Mouse (Mus musculus): ENCODE measurements around the gene Tiprl. TPM values are rescaled to one million over a fixed set of nuclear protein-coding genes. Genes with fewer than 3 reads are reported as not detected.
A peak's percentile ranks its signal among the peaks of the same experiment; 100 is the strongest.

Tiprl gene
- polyA plus RNA-seq, 1 experiment from 2014 or later: 111 TPM

GRCm38 (mm10) chr1:165252027-165252671, 15.4 kb upstream of the Tiprl start:
- Histone ChIP-seq H3K9ac (ENCODE audit: low read depth, low read length) (no peak overlapping the region), H3K4me2 (replicated peaks; ENCODE audit: low read depth, low read length) (no peak overlapping the region), H3K9me3 (ENCODE audit: control insufficient read depth, low read length) (no peaks in the 10 kb centered on the region), H3K4me3 (ENCODE audit: low read depth, low read length) (no peak overlapping the region), H3K27me3 (ENCODE audit: control insufficient read depth, insufficient read depth, low read length) (no peaks in the 10 kb centered on the region), H3K27ac (ENCODE audit: low read depth, low read length) (no peak overlapping the region), H3K36me3 (ENCODE audit: control insufficient read depth, insufficient read depth, low read length) (no peaks in the 10 kb centered on the region), H3K4me1 (replicated peaks; ENCODE audit: control insufficient read depth, insufficient read depth, low read length) (no peaks in the 10 kb centered on the region)
- no peak for ATAC-seq (ENCODE audit: low FRiP score)
- peak; percentile 83 for DNase-seq (ENCODE audit: low spot score)
- 53% methylated on average over 11 of the region's 11 CpGs for WGBS

DNA sequence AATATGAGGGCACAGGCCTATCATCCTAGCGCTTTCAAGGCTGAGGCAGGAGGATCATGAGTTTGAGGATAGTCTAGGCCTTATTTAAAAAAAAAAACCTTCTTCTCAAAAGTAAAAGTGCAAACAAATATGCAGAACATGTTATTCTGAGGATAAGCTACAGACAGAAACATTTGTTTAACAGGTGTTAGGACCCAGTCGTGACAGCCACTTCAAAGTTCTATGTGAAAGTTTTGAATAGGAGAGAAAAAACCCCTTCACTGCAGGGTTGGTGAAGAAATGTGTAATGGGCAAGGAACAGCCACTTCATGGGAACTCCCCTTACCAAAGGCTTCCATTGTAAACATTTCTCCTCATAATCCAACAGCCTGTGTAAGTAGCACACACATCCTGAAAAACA, 13.8 kb upstream of the Tiprl start:
- H3K4me3 ChIP-seq (ENCODE audit: low read depth, low read length): no peak overlapping the region
- H3K27ac ChIP-seq (ENCODE audit: low read depth, low read length): no peak overlapping the region
- no peaks in the 10 kb centered on the region for H3K9me3 ChIP-seq (ENCODE audit: control insufficient read depth, low read length)
- no peak overlapping the region for H3K9ac ChIP-seq (ENCODE audit: low read depth, low read length)
- DNase-seq (ENCODE audit: low spot score): no peak
- H3K36me3 ChIP-seq (ENCODE audit: control insufficient read depth, insufficient read depth, low read length): no peaks in the 10 kb centered on the region
- no peak for ATAC-seq (ENCODE audit: low FRiP score)
- no peak overlapping the region for H3K4me2 ChIP-seq (replicated peaks; ENCODE audit: low read depth, low read length)
- WGBS: 82% methylated on average over 2 of the region's 2 CpGs
- H3K27me3 ChIP-seq (ENCODE audit: control insufficient read depth, insufficient read depth, low read length): no peaks in the 10 kb centered on the region
- no peaks in the 10 kb centered on the region for H3K4me1 ChIP-seq (replicated peaks; ENCODE audit: control insufficient read depth, insufficient read depth, low read length)

DNA sequence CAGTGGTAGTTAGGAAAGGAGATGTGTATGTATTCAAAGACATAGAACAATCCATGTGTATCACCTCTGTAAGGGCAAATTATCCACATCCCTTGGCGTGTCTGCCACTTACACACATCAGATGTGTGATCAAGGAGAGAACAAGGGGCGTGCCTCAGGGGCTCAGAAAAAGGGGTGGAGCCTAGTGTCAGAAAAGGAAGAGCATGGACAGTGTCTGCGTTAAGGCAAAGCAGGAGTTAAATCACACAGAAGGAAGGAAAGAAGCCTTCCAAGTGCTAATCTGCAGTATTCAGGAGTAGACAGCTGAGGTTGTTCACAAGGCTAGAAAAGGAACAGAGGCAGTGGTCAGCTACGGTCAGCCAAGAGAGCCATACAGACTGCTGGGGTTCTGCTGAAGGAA, 12.0 kb upstream of the Tiprl start:
- H3K36me3 ChIP-seq (ENCODE audit: control insufficient read depth, insufficient read depth, low read length): no peaks in the 10 kb centered on the region
- DNase-seq (ENCODE audit: low spot score): no peak

GRCm38 (mm10) chr1:165247788-165248187, 11.0 kb upstream of the Tiprl start:
- H3K36me3 ChIP-seq (ENCODE audit: control insufficient read depth, insufficient read depth, low read length): no peaks in the 10 kb centered on the region
- WGBS: 91% methylated on average over 3 of the region's 3 CpGs
- no peak overlapping the region for H3K27ac ChIP-seq (ENCODE audit: low read depth, low read length)
- H3K4me3 ChIP-seq (ENCODE audit: low read depth, low read length): no peak overlapping the region
- no peak for ATAC-seq (ENCODE audit: low FRiP score)
- no peaks in the 10 kb centered on the region for H3K27me3 ChIP-seq (ENCODE audit: control insufficient read depth, insufficient read depth, low read length)
- no peak for DNase-seq (ENCODE audit: low spot score)
- H3K4me2 ChIP-seq (replicated peaks; ENCODE audit: low read depth, low read length): no peak overlapping the region
- no peaks in the 10 kb centered on the region for H3K4me1 ChIP-seq (replicated peaks; ENCODE audit: control insufficient read depth, insufficient read depth, low read length)
- H3K9me3 ChIP-seq (ENCODE audit: control insufficient read depth, low read length): no peaks in the 10 kb centered on the region
- H3K9ac ChIP-seq (ENCODE audit: low read depth, low read length): no peak overlapping the region

More for the DNA sequence above, 12.0 kb upstream of the Tiprl start:
- Histone ChIP-seq H3K4me1 (replicated peaks; ENCODE audit: control insufficient read depth, insufficient read depth, low read length) (no peaks in the 10 kb centered on the region), H3K27ac (ENCODE audit: low read depth, low read length) (no peak overlapping the region), H3K4me3 (ENCODE audit: low read depth, low read length) (no peak overlapping the region), H3K9me3 (ENCODE audit: control insufficient read depth, low read length) (no peaks in the 10 kb centered on the region), H3K4me2 (replicated peaks; ENCODE audit: low read depth, low read length) (no peak overlapping the region), H3K9ac (ENCODE audit: low read depth, low read length) (no peak overlapping the region), H3K27me3 (ENCODE audit: control insufficient read depth, insufficient read depth, low read length) (no peaks in the 10 kb centered on the region)
- no peak for ATAC-seq (ENCODE audit: low FRiP score)
- WGBS: 72% methylated on average over 4 of the region's 4 CpGs

- 87% methylated on average over 5 of the region's 5 CpGs for WGBS
- Histone ChIP-seq H3K4me1 (replicated peaks; ENCODE audit: control insufficient read depth, insufficient read depth, low read length) (no peaks in the 10 kb centered on the region), H3K9me3 (ENCODE audit: control insufficient read depth, low read length) (no peaks in the 10 kb centered on the region), H3K27me3 (ENCODE audit: control insufficient read depth, insufficient read depth, low read length) (no peaks in the 10 kb centered on the region), H3K9ac (ENCODE audit: low read depth, low read length) (no peak overlapping the region), H3K4me2 (replicated peaks; ENCODE audit: low read depth, low read length) (no peak overlapping the region), H3K36me3 (ENCODE audit: control insufficient read depth, insufficient read depth, low read length) (no peaks in the 10 kb centered on the region), H3K27ac (ENCODE audit: low read depth, low read length) (no peak overlapping the region), H3K4me3 (ENCODE audit: low read depth, low read length) (no peak overlapping the region)
- ATAC-seq (ENCODE audit: low FRiP score) (no peak), DNase-seq (ENCODE audit: low spot score) (no peak)
These were observed 10.3 kb upstream of the Tiprl start for GRCm38 (mm10) chr1:165247085-165247484.

DNA sequence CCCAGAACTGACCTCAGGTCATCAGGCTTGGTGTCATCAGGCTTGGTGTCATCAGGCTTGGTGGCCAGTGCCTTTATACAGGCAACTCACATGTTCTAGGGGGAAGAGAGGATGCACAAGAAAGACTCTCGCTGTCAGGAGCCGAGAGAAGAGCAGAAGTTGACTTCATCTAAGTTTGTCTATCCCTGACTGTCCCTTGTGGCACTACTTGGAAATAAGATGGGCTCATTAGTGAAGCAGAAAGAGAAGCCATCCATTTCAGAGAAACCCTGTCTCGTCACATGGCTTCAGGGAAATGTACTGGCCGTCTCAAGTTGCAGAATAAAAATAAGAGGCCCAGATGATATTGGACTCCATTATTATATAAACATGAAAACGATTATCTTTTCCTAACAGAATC, 9.8 kb upstream of the Tiprl start:
- ATAC-seq (ENCODE audit: low FRiP score) (no peak), DNase-seq (ENCODE audit: low spot score) (no peak)
- WGBS: 84% methylated on average over 5 of the region's 5 CpGs
- Histone ChIP-seq H3K36me3 (ENCODE audit: control insufficient read depth, insufficient read depth, low read length) (no peaks in the 10 kb centered on the region), H3K4me1 (replicated peaks; ENCODE audit: control insufficient read depth, insufficient read depth, low read length) (no peaks in the 10 kb centered on the region), H3K4me3 (ENCODE audit: low read depth, low read length) (no peak overlapping the region), H3K27ac (ENCODE audit: low read depth, low read length) (no peak overlapping the region), H3K4me2 (replicated peaks; ENCODE audit: low read depth, low read length) (no peak overlapping the region), H3K9me3 (ENCODE audit: control insufficient read depth, low read length) (no peaks in the 10 kb centered on the region), H3K27me3 (ENCODE audit: control insufficient read depth, insufficient read depth, low read length) (no peaks in the 10 kb centered on the region), H3K9ac (ENCODE audit: low read depth, low read length) (no peak overlapping the region)

GRCm38 (mm10) chr1:165235846-165236245, 950 bp downstream of the Tiprl start:
- DNase-seq (ENCODE audit: low spot score) (peak; percentile 4), ATAC-seq (ENCODE audit: low FRiP score) (no peak)
- Histone ChIP-seq H3K9ac (ENCODE audit: low read depth, low read length) (peak overlapping the region; percentile 78), H3K4me3 (ENCODE audit: low read depth, low read length) (peak overlapping the region; percentile 84), H3K4me2 (replicated peaks; ENCODE audit: low read depth, low read length) (peak overlapping the region; percentile 48), H3K4me1 (replicated peaks; ENCODE audit: control insufficient read depth, insufficient read depth, low read length) (no peaks in the 10 kb centered on the region; the same call in 1 of the 2 replicates), H3K27ac (ENCODE audit: low read depth, low read length) (no peak overlapping the region), H3K36me3 (ENCODE audit: control insufficient read depth, insufficient read depth, low read length) (no peaks in the 10 kb centered on the region), H3K9me3 (ENCODE audit: control insufficient read depth, low read length) (no peaks in the 10 kb centered on the region), H3K27me3 (ENCODE audit: control insufficient read depth, insufficient read depth, low read length) (no peaks in the 10 kb centered on the region)
- 17% methylated on average over 10 of the region's 10 CpGs for WGBS

DNA sequence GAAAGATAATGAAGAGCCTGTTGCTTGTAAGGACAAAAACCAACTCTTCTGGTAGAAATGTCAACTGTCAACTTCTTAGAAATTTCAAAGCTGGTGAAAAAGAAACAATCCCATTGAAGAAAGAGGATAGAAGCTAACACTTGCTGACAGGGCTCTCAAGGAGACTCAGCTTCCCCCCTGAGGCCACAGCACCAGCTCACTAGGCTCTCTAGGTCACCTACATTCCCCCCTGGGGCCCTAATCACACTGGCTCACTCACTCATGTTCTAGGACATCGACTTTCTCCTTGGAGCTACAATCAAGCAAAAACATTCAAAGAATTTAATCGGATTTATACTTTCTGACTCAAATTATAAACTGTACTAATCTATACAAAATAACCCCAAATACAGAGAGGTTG, 3.0 kb downstream of the Tiprl start:
- Histone ChIP-seq H3K27ac (ENCODE audit: low read depth, low read length) (no peak overlapping the region), H3K4me3 (ENCODE audit: low read depth, low read length) (no peak overlapping the region), H3K4me2 (replicated peaks; ENCODE audit: low read depth, low read length) (no peak overlapping the region), H3K9me3 (ENCODE audit: control insufficient read depth, low read length) (no peaks in the 10 kb centered on the region), H3K36me3 (ENCODE audit: control insufficient read depth, insufficient read depth, low read length) (no peaks in the 10 kb centered on the region), H3K4me1 (replicated peaks; ENCODE audit: control insufficient read depth, insufficient read depth, low read length) (no peaks in the 10 kb centered on the region; the same call in 1 of the 2 replicates), H3K27me3 (ENCODE audit: control insufficient read depth, insufficient read depth, low read length) (no peaks in the 10 kb centered on the region), H3K9ac (ENCODE audit: low read depth, low read length) (no peak overlapping the region)
- DNase-seq (ENCODE audit: low spot score) (no peak), ATAC-seq (ENCODE audit: low FRiP score) (no peak)
- whole genome bisulfite sequencing: 82% methylated on average over 2 of the region's 2 CpGs

GRCm38 (mm10) chr1:165230691-165231090, 6.1 kb downstream of the Tiprl start:
- no peak overlapping the region for H3K9ac ChIP-seq (ENCODE audit: low read depth, low read length)
- 97% methylated on average over 4 of the region's 4 CpGs for WGBS
- no peak for ATAC-seq (ENCODE audit: low FRiP score)
- H3K27ac ChIP-seq (ENCODE audit: low read depth, low read length): no peak overlapping the region
- H3K4me1 ChIP-seq (replicated peaks; ENCODE audit: control insufficient read depth, insufficient read depth, low read length): no peaks in the 10 kb centered on the region; the same call in 1 of the 2 replicates
- H3K4me3 ChIP-seq (ENCODE audit: low read depth, low read length): no peak overlapping the region
- H3K9me3 ChIP-seq (ENCODE audit: control insufficient read depth, low read length): no peaks in the 10 kb centered on the region
- no peaks in the 10 kb centered on the region for H3K27me3 ChIP-seq (ENCODE audit: control insufficient read depth, insufficient read depth, low read length)
- H3K36me3 ChIP-seq (ENCODE audit: control insufficient read depth, insufficient read depth, low read length): no peaks in the 10 kb centered on the region
- H3K4me2 ChIP-seq (replicated peaks; ENCODE audit: low read depth, low read length): no peak overlapping the region
- DNase-seq (ENCODE audit: low spot score): no peak
